Mouse (Mus musculus) erythroblast, adult 5-6 weeks (primary cell): ENCODE results near the gene Galntl5. TPM values are rescaled to one million over a fixed set of nuclear protein-coding genes. Genes with fewer than 3 reads are reported as not detected.
"Not testable (repeated sequence)": the region's sequence is repeated elsewhere in the genome, so short reads cannot be mapped to it uniquely, and the experiment has no call there.

Experiments used
- ATAC-seq: replicated peaks from 2 replicates; pipeline ENCODE4 v1.8.0; 2016; ENCODE audit warnings: moderate number of reproducible peaks, mild to moderate bottlenecking, moderate TSS enrichment, inconsistent platforms; ENCODE audit not compliant: poor library complexity, low FRiP score, severe bottlenecking
- total RNA-seq, 2 experiments: library from RNA; stranded (forward) in 1 of 2; stranded (reverse) in 1 of 2; fragments of 150-400 nt in 1 of 2; fragments of 200-764, 138-1000 nt in 1 of 2; gene quantifications; 2 replicates each; pipeline versions ENCODE4 v1.2.3 to v1.2.4; 2015 to 2017; ENCODE audit warnings: low replicate concordance in 2 of 2

Galntl5 gene
- total RNA-seq, 2 experiments from 2014 or later = not detected

GRCm38 (mm10) chr5:25187727-25188126, 6.5 kb downstream of the Galntl5 start:
- ATAC-seq = no peak

GRCm38 (mm10) chr5:25188802-25189201, 7.5 kb downstream of the Galntl5 start:
- no peak for ATAC-seq

GRCm38 (mm10) chr5:25190521-25190920, 9.3 kb downstream of the Galntl5 start:
- ATAC-seq = no peak

GRCm38 (mm10) chr5:25211872-25212271, 30.6 kb downstream of the Galntl5 start:
- ATAC-seq = no peak

GRCm38 (mm10) chr5:25213216-25213615, 32.0 kb downstream of the Galntl5 start:
- not testable (repeated sequence) for ATAC-seq

- no peak for ATAC-seq
Observed at GRCm38 (mm10) chr5:25215006-25215405, 33.7 kb downstream of the Galntl5 start.

- no peak for ATAC-seq
Observed at GRCm38 (mm10) chr5:25221604-25222003, 40.3 kb downstream of the Galntl5 start, which contains the start of gene Galnt11. Gene Galnt11 (plus strand): TSS chr5:25221904.

GRCm38 (mm10) chr5:25222752-25223702, 41.8 kb downstream of the Galntl5 start, which contains the start of gene E130116L18Rik:
Gene E130116L18Rik (minus strand): TSS chr5:25223153.
- no peak for ATAC-seq

- not testable (repeated sequence) for ATAC-seq
Observed at GRCm38 (mm10) chr5:25224377-25224776, 43.1 kb downstream of the Galntl5 start.

GRCm38 (mm10) chr5:25243101-25243500, 61.8 kb downstream of the Galntl5 start:
- no peak for ATAC-seq

GRCm38 (mm10) chr5:25245806-25246472, 64.7 kb downstream of the Galntl5 start:
- ATAC-seq = no peak

GRCm38 (mm10) chr5:25246473-25246865, 65.2 kb downstream of the Galntl5 start:
- ATAC-seq = no peak

- no peak for ATAC-seq
Observed at GRCm38 (mm10) chr5:25247036-25247435, 65.8 kb downstream of the Galntl5 start.

GRCm38 (mm10) chr5:25252423-25252822, 71.2 kb downstream of the Galntl5 start:
- ATAC-seq = no peak

GRCm38 (mm10) chr5:25252825-25253544, 71.7 kb downstream of the Galntl5 start:
- ATAC-seq = no peak

- ATAC-seq = no peak
Observed at GRCm38 (mm10) chr5:25254491-25254890, 73.2 kb downstream of the Galntl5 start.

- no peak for ATAC-seq
Observed at GRCm38 (mm10) chr5:25256686-25257085, 75.4 kb downstream of the Galntl5 start.

- no peak for ATAC-seq
Observed at GRCm38 (mm10) chr5:25261452-25261851, 80.2 kb downstream of the Galntl5 start.

- no peak for ATAC-seq
Observed at GRCm38 (mm10) chr5:25262266-25262665, 81.0 kb downstream of the Galntl5 start.

GRCm38 (mm10) chr5:25268258-25268888, 87.1 kb downstream of the Galntl5 start:
- no peak for ATAC-seq
